Mouse (Mus musculus) T-cell, adult 2 months (primary cell): ENCODE data around the gene Diras1.

ENCODE experiments used
- DNase-seq: peaks from one replicate; pipeline ENCODE4 v3.0.0; 2022; ENCODE audit warnings: low spot score

Diras1 gene

DNA sequence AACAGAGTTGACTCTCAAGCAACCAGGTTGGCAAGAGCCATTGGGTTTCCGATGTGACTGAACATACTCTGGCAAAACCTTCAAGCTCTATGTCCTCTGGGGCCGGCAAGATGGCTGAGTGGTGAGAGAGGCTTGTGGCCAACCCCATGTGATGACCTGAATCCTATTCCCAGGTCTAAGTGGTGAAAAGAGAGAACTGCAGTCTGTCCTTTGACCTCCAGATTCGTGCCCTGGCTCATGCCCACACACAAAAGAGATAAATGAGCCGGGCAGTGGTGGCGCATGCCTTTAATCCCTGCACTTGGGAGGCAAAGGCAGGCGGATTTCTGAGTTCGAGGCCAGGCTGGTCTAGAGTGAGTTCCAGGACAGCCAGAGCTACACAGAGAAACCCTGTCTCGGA lies 55.3 kb downstream of the Diras1 start:
- DNase-seq: no peak
